Mouse (Mus musculus) c-Kit-negative CD71-positive TER-119-positive erythroid progenitor cells, embryonic 14.5 days (primary cell): ENCODE data around the gene Slc25a26.

Source experiments
- DNase-seq: peaks from one replicate; pipeline ENCODE4 v3.0.0-alpha.2; 2013; ENCODE audit warnings: low read depth, low spot score

Gene Slc25a26

GRCm38 (mm10) chr6:94637024-94637434 is 136.9 kb downstream of the Slc25a26 start:
- DNase-seq, result no peak

GRCm38 (mm10) chr6:94640297-94640696 is 140.2 kb downstream of the Slc25a26 start:
- DNase-seq, result no peak

- DNase-seq, result no peak
These were observed 141.9 kb downstream of the Slc25a26 start for GRCm38 (mm10) chr6:94642048-94642447.

GRCm38 (mm10) chr6:94643989-94644388 is 143.9 kb downstream of the Slc25a26 start:
- no peak for DNase-seq

- no peak for DNase-seq
These were observed 144.5 kb downstream of the Slc25a26 start for GRCm38 (mm10) chr6:94644641-94645040.

- no peak for DNase-seq
These were observed 145.6 kb downstream of the Slc25a26 start for GRCm38 (mm10) chr6:94645723-94646122.

- DNase-seq, result no peak
These were observed 146.2 kb downstream of the Slc25a26 start for GRCm38 (mm10) chr6:94646274-94646863.

- DNase-seq, result no peak
These were observed 146.8 kb downstream of the Slc25a26 start for GRCm38 (mm10) chr6:94646902-94647301.

- no peak for DNase-seq
These were observed 147.7 kb downstream of the Slc25a26 start for GRCm38 (mm10) chr6:94647574-94648430.

- no peak for DNase-seq
These were observed 148.4 kb downstream of the Slc25a26 start for GRCm38 (mm10) chr6:94648496-94648895.

GRCm38 (mm10) chr6:94649637-94650036 is 149.5 kb downstream of the Slc25a26 start:
- no peak for DNase-seq

- no peak for DNase-seq
These were observed 151.4 kb downstream of the Slc25a26 start for GRCm38 (mm10) chr6:94651541-94651940.

- DNase-seq, result no peak
These were observed 152.6 kb downstream of the Slc25a26 start for GRCm38 (mm10) chr6:94652659-94653213.

- DNase-seq, result no peak
These were observed 153.5 kb downstream of the Slc25a26 start for GRCm38 (mm10) chr6:94653388-94654316.
